Mouse (Mus musculus): ENCODE results near the gene Purb.
A peak's percentile ranks its signal among the peaks of the same experiment; 100 is the strongest.
"Not testable (repeated sequence)": the region's sequence is repeated elsewhere in the genome, so short reads cannot be mapped to it uniquely, and the experiment has no call there.

Purb gene

DNA sequence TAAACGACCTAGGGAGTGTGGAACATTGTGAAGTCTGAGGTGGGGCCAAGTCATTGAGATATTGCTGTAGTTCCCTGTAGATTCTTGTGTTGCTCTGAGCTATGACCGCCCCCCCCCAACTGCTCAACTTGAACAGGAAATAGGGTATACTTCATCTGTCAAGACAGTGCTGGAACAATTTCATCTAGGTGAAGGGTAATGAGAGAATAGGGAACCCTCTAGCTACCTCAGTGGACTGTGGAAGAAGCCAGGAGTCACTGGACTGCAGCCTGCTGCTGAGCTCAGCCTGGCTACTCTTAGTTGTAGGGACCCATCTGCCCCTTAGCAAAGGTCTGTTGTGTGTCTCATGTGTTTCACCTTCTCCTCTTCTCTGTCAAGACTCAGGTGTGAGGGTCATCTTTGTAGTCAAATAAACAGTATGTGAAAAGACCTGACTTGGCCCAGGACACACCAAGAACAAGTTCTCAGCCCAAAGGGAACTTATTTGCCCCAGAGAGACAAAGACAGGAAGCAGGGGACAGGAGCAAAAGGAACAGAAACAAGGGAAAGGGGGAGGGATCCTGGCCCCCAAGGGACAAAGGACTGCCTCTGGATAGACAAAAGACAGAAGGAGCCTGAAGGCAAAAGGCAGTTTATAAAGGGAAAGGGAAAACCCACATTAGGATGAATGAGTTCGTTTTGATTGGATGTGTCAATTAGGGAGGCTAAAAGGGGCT is 8.7 kb upstream of the Purb start:
- no peak for DNase-seq

DNA sequence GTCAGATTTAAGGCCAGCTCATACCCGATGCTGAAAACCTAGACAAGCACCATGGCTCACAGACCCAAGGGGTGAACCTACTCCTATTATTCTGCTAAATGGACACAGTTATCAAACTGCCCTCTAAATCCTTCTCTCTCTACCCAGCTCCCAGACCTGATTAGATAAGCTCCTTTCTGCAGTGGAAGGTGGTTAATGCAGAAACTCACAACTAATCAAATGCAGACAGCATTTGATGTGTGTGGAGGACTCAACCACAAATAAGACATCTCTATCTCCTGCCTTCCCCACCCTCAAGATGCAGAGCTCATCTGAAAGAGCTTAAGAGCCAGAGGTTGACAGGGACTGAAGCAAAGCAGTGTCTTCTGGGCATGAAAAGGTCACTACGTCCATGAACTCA is 7.4 kb upstream of the Purb start:
- no peak for DNase-seq

DNA sequence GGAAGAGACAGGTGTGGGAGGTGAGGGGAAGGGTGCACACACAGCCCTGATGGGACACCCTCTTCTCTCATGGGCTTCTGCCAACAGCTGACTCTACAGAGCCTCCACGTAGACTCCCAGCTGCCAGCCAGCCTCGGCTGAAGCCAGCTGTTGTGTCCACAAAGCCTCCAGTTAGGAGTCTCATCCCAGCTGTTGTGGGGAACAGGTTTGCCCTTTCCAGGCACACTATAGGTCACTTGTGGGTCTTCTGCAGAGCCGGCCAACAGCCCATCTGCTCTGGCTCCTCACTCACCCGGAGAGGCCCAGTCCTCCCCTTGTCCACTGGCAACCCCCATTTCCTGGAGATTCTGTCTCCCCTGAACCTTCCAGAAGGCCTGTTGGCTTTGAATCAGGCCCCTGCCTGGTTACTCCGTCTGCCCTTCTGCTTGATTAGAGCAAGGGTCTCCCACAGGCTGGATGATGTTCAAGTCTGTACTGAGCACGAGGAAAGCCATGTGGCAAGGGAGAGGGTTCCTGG is 6.0 kb upstream of the Purb start:
- no peak for DNase-seq

DNA sequence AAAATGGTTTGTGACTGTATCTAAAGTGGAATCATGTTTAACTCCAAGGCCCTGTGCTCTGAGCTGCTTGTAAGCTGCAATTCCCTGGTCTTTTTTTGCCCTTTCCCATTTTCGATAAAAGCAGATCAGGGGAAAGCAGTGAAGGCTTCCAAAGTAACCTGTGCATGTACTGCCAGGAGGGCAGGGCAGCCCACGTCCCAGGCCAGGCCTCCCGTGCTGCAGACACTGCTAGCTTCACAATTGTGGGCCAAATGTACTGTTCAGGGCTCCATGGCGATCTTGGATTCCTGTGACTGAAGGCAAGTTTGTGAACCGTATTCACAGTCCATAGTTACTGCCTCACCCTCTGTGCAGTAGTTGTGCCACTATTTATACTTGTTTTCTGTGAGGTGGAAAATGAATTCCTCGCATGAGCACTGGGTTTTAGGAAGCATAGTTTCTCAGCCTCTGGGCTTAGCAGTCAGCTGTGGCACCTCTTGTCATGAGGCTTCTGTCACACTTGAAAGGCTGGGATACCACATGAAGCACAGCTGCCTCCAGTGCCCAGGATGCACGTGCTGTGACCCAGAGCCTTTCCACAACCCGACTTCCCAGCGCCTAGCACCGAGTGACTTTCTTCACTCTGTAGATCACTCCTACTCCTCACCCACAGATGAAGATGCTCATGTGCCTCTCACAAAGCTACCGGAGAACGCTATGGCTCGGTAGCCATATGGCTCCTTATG is 5.1 kb upstream of the Purb start:
- no peak for DNase-seq

DNA sequence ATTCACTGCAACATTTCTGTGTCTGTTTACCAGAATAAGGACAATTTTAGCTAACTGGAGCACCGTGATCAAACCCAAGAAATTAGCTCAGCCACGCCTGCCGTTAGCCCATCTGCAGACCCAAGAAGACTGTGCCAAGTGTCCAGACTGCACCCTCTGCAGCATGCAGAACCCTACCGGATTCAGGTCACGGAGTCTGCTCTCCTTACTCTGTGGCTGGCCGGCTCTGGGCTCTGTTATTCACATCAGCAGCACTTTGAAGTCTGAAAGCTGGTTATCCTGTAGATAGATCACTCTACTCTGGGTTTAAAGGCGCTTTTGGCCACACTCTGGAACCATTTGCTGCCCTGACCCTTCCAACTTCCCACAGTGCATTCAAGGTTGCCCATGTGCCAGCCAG is 4.5 kb upstream of the Purb start:
- DNase-seq, result no peak

DNA sequence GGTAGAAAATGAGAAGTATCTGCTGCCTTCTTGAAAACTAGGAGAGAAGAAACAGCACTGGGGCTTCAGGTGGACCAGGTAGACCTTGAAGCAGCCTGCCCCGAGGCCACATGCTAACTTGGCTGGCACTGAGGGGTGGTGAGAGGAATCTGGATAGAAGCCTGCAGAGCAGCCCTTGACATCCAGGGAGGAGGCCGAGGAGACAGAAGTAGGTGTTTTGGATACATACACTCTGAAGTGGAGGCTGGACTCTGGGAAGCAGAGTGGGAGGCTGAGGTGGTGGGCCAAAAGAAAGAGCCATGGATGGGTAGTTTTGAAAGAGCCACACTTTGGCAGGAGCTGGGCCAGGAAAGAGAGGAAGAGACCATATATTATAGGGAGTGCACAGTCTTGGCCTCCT is 3.5 kb upstream of the Purb start:
- no peak for DNase-seq

DNA sequence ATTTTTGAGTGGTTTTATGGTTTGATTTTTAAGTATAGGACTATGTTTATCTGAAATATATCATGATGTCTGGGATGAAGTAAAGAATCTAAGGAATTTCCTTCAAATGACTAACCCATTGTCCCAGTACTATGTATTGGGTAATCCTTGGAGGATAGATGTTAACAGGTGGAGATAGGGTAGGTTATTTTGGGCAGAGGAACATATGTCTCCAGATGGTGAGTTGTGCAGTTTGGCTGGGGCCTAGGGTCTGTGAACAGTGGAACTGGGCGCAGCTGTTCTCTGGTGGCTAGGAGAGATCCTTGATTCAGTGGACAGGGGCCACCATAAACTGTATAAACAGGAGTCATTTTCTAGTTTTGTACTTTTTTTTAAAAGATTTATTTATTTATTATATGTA is 1.6 kb upstream of the Purb start:
- DNase-seq, result no peak

DNA sequence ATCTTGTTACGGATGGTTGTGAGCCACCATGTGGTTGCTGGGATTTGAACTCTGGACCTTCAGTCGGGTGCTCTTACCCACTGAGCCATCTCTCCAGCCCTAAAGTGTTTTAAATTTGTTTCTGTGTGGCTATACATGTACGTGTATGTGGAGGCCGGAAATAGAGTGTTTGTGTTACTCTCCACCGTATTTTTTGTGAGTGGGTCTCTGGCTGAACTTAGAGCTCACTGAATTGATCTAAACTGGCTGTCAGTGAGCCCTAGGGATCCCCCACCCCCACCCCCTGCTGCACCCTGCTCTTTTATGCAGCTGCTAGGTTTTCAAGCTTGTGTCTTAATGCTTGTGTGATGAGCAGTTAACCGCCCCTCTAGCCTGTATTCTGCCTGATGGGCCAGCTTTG is 1.2 kb upstream of the Purb start:
- DNase-seq, result no peak

DNA sequence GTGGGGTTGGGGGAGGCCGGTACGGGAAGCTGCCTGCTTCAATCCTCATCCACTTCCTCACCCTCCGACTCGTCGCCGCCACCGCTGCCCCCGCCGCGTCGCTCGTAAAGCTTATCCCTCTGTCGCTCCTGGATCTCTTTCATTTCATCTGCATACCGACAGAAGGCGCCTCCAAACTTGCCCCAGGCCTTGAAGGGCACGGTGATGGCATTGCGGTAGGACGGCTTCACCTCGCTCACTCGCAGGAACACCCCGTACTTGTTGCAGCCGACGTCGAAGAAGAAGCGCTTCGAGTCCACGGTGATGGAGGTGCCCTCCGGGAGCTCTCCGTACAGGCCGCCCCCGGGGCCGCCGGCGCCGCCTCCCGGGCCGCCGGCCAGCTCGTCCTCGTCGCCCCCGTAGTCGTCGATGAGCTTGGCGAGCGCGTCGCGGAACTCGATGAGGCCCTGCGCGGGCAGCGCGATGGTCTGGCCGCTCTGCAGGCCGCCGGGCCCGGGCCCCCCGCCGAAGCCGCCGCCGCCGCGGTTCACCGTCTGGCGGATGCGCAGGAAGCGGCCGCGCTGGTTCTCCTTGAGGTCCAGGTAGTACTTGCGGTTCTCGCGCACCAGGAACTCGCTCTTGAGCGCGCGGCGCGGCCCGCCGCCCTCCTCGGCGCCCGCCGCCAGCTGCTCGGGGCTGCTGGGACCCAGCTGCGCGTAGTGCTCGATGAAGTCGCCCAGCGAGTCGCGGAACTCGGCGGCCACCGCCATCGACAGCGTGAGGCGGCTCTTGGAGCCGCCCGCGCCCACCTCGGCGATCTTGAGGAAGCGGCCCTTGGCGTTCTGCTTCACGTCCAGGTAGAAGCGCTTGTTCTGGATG is 614 bp downstream of the Purb start:
- peak; percentile 58 for DNase-seq

DNA sequence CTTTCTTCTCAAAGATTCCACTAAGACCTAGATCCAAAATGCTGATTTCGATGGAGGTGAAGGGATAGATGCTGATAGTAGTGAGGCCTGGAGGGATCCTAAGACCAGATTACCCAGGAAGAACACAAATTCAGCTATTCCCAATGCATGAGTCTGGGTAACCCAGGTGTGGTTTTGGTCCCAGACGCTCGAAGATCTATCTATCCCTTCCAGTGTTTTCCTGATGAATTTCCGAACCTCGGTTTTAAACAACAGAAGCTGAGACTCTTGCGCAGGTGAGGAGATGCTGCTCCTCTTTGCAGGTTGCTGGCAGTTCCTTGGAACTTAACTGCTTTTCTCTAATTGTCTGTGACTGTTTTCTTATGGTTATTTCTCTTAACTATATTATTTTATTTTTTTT is 1.3 kb downstream of the Purb start:
- DNase-seq, result no peak

DNA sequence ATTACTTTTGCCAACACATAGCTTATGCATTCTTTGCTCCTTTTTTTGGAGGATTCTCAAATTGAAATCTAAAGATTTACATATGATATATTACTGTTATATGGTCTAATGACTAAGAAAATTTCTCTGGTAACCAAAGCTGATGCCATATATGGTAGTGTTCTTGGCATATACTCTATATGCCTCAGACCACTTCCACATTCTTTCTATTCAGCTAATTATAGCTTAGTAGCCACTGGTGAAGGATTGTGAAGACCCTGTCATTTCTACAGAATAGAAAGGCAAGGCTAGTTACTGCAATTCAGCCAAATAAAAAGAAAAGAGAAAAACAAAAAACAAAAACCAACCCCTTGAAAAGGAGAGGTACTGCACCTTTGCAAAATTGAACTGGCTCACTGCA is 3.6 kb downstream of the Purb start:
- DNase-seq, result no peak

DNA sequence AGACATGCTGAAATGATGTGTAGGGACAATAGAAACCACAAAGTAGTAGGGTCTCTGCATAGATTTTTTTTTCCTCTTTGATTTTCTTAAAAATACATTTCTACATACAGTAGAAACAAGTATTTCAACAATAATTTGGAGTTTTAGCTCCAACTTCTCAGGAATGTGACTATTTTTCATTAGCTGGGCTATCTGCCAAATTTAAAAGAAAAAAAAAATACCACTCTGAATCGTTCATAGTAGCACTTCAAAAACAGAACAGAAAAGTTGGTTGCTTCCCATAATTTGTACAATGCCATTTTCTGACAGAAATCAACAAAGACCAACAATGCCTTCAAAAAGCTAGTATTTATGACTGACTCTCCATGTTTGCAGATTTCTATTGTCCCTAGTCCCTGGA is 4.2 kb downstream of the Purb start:
- DNase-seq, result no peak

DNA sequence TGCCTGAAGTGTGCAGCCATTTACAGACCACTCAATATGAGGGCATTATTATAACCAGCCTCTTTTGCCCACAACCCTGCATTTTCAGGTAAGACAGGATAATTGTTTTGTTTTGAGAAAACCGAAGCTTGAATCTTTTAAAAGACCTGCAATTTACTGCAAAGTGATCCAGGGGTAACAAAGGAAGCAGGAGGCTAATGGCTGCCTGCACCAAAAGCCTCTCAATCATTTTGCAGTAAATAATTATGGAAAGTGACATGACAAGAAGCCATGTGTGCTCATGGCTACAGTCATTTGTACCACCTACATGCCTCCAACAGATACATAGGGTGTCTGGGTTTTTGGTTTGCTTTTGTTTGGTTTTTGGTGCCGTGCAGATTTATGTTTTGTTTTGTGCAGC is 4.7 kb downstream of the Purb start:
- DNase-seq, result no peak

DNA sequence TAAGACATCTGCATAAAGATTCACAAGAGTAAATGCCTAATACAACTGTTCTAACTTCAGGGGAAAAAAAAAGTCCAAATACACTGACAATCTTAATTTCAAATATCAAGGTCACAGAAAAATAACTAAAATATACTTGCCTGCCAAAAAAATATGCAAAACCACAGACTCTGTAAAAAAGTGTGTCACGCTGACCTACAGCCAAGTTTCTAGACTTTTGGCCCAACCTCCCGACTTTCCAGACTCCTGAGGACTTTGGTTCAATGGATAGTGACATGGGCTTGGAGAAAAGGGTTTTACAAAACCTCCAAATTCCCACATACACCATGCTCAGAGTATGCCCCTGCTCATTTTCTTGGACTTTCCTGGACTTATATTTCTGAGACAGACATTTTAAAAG is 7.2 kb downstream of the Purb start:
- no peak for DNase-seq

DNA sequence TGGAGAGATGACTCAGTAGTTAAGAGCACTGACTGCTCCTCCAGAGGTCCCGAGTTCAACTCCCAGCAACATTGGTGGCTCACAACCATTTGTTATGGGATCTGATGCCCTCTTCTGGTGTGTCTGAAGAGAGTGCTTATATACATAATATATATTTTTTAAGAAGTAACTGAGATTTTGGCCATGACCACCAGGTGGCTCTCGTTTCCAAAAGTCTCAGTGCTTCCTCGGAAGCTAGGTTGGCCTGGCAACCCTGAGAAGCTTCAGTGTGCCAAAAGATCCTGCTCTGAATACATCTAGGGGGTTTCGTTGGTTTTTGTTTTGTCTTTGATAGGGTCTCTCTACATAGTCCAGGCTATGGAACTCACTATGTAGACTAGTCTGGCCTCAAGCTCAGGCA is 10.6 kb downstream of the Purb start:
- DNase-seq, result peak; percentile 65

DNA sequence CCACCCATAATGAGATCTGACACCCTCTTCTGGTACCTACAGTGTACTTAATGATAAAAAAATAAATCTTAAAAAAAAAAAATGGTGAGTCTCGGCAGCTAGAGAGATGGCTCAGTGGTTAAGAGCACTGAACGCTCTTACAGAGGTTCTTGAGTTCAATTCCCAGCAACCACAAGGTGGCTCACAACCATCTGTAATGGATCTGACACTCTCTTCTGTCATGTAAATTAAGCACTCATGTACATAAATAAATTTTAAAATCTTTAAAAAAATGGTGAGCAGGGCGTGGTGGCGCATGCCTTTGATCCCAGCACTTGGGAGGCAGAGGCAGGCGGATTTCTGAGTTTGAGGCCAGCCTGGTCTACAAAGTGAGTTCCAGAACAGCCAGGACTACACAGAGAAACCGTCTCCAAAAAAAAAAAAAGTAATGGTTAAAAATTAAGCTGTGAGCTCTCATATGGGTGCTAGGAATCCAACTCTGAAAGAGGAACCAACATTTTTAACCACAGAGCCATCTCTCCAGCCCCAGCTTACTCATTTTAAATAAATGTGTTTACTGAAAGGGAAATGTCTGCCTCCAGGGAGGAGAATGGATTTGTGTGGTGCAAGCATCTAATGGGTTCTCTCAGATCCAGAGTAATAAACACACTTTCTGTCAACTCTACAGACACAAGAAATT is 12.4 kb downstream of the Purb start:
- DNase-seq, result no peak

DNA sequence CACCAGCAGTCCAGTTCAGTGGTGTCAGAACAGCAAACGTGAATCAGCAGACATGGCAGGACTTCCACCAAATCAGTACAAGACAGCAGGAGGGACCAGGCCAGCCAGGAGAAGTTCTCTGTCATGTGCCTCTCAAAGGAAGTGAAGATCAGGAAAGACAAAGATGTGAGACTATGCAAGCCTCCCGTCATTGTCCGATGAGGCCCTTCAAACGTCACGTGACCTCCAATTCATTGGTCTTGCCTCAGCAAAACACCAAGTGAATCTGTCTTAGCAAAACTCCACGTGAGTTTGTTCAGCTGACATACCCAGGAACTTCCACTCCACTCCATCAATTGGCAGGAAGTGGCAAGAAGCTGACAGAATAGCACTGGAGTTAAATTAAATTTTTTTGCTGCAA is 19.6 kb downstream of the Purb start:
- no peak for DNase-seq

DNA sequence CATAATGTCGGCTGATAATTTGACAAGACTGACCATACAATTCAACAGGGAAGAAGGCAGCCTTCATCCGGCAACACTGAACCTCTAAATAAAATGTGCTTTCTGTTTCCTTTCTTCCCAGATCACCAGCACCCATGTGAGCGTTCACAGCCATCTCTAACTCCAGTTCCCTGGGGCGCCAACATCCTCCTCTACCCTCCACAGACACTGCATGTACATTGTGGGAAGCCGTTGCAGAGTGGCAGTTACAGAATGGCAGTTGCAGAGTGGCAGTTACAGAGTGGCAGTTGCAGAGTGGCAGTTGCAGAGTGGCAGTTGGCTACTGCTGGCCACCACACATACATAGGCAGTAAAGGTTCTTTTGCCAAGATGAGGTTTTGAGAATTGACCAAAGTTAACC is 27.6 kb downstream of the Purb start:
- not testable (repeated sequence) for DNase-seq

DNA sequence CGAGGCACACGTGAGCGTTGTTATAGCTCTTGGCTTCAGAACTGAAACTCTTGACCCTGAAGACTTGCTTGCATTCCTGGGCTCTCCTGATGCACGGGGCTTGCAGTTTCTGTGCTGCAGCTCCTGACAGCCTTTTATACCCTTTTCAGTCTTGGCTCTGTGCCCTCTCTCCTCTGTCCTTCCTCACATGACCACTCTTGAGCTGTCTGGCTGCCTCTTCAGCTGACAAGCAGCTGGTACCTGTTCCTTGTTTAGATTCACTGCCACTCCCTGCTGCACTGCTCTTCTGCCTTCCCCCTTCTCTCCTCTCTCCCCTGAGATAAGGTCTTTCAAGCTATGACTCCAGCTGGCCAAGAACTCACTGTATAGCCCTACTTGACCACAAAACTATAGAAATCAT is 28.2 kb downstream of the Purb start:
- DNase-seq, result no peak

DNA sequence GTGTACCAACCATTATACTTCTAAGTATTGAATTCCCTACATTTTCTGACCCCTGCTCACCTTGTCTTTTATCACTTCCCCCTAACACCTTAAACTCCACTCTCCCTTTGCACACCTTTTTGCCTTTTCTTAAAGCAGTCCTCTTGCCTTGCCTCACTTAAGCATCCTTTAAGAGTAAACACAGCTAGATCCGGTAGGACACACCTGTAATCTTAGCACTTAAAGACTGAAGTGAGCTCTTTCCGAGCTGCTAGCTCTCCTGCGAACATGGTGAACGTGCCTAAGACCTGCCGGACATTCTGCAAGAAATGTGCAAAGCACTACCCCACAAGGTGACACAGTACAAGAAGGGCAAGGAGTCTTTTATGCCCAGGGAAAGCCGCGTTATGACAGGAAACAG is 29.8 kb downstream of the Purb start:
- DNase-seq, result no peak

DNA sequence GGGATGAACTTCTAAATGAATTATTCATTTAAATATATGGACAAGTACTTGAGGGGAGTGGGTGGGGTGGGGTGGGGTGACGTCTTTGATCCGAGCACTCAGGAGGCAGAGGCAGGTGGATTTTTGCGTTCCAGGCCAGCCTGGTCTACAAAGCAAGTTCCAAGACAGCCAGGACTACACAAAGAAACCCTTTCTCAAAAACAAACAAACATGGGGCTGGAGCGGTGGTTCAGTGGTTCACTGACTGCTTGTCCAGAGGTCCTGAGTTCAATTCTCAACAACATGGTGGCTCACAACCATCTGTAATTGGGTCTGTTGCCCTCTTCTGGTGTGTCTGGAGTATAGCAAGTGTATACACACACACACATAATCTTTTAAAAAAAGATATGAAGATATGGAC is 30.3 kb downstream of the Purb start:
- DNase-seq, result no peak

DNA sequence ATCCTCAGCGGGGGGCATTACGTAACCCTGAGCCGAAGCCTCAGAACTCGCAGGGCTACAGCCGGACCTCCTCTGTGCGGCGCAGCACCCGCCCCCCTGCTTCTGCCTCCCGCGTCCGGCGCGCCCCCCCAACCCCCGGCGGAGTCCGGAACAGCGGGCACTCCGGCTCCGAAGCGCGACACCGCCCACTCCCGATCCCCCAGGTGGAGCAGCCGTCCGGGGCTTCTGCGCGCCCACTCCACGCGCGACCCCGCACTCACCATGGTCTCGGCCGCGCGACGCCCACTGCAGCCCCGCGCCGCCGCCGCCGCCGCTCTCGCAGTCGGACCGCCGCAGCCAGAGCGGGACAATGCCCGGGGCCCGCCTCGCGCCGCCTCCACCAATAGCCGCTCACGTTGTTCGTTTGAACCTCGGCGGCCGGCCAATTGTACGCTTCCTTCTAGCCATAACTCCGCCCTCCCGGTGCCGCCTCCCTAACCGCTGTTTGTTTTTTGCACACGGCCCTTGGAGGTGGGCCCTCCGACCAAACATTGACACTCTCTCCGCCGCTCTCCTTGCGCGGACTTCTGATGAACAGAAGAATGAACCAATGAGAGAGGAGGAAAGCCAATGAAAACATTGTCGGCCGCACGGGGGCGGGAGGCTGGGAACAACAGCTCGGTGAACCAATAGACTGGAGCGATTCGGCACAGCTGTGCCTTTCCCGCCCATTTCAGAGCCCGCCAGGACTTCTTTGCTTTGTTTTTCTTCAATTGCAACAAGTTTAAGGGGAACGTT is 31.5 kb downstream of the Purb start, which contains the start of gene H2afv:
Gene H2afv, minus strand, starts transcription at position 367 of the 777 bp plus-strand sequence.
- DNase-seq, result peak; percentile 100
